Mouse (Mus musculus): ENCODE results near the gene Tmem176b. TPM values are rescaled to one million over a fixed set of nuclear protein-coding genes. Genes with fewer than 3 reads are reported as not detected.
"Not testable (repeated sequence)": the region's sequence is repeated elsewhere in the genome, so short reads cannot be mapped to it uniquely, and the experiment has no call there.

Gene Tmem176b
- 92.9 and 93.2 TPM in 2 replicates for polyA plus RNA-seq (2016; fragmentation: Nextera tagmentation; extraction: Ambion mirVana)

DNA sequence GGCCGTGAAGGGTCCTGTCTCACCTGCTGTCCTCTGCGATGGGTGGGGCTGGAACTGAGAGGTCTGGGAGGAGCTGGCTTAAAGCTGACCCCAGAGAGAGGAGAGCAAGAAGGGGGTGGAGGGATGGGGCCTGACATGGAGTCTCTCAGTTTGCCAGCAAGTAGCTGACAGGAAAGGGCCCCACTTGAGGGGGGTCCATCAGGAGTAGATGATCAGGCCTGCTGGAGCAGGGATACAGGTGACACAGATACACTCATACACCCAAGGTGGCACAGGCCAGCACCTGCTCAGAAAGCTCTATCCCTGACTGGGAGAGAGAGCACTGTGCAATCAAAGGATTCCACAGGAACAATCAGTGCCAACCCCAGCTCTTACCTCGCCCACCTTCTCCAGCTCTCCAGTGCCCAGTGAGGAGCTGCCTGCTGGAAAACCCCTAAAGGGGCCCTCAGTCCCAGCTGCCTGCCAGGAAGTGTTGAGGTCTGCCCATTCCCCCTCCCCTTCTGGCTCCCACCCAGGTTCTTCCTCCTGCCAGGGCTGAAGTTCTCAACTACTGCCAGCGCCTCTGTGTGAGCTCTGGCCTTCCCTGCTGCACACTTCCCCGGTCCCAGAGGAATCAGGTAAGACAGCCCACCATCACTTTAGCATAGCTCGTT is at the start of gene Tmem176b:
Gene Tmem176b (minus strand): TSS at position 524 of the 653 bp plus-strand sequence.
- H3K4me1 ChIP-seq: peaks cover 22% of the 10 kb centered on the region; the same call in 1 of the 2 replicates
- H3K4me2 ChIP-seq: peak within 1 kb of the TSS; percentile 53
- ATAC-seq: peak; percentile 78
- H3K27me3 ChIP-seq (replicated peaks): no peaks in the 10 kb centered on the region
- H3K4me3 ChIP-seq: peak within 1 kb of the TSS; percentile 41
- H3K27ac ChIP-seq: peak within 1 kb of the TSS; percentile 59
- peaks cover 30% of the 10 kb centered on the region for H3K36me3 ChIP-seq
- 19% methylated on average over 6 of the region's 6 CpGs for WGBS (ENCODE audit: insufficient replicate concordance)
- H3K9me3 ChIP-seq (replicated peaks): no peaks in the 10 kb centered on the region
- peak within 1 kb of the TSS; percentile 28 for H3K9ac ChIP-seq

- no peaks in the 10 kb centered on the region for H3K9me3 ChIP-seq (replicated peaks)
- no peak overlapping the region for H3K9ac ChIP-seq
- no peak for ATAC-seq
- H3K36me3 ChIP-seq: no peaks in the 10 kb centered on the region
- H3K27me3 ChIP-seq (replicated peaks): no peaks in the 10 kb centered on the region
- no peak overlapping the region for H3K4me2 ChIP-seq
- no peaks in the 10 kb centered on the region for H3K4me1 ChIP-seq
- WGBS (ENCODE audit: insufficient replicate concordance): 76% methylated on average over 5 of the region's 5 CpGs
- H3K4me3 ChIP-seq: no peak overlapping the region
- H3K27ac ChIP-seq: no peak overlapping the region
Observed at GRCm38 (mm10) chr6:48876510-48877135, 35.3 kb upstream of the Tmem176b start.

DNA sequence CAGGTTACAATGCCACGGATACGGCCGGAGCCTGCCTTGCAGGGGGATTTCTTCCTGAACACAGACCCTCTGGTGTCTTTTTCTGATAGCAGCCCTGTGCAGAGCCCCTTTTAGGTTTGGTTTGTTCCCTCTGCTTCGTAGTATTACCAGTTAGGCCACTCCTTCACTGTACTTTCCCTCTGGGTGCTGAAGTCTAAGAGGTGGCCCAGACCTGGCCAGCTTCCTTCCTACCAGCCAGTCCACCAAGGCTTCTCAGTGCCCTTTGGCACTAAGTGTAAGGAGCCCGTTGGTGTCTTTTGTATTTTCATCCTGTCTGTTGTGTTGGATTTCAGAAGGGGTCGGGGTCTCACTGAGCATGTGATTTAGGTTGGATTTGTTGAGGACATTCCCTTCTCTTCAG is 34.2 kb upstream of the Tmem176b start:
- ATAC-seq: no peak
- WGBS (ENCODE audit: insufficient replicate concordance): 71% methylated on average over 6 of the region's 6 CpGs
- H3K36me3 ChIP-seq: no peaks in the 10 kb centered on the region
- no peak overlapping the region for H3K27ac ChIP-seq
- no peak overlapping the region for H3K9ac ChIP-seq
- H3K27me3 ChIP-seq (replicated peaks): no peaks in the 10 kb centered on the region
- H3K9me3 ChIP-seq (replicated peaks): no peaks in the 10 kb centered on the region
- no peaks in the 10 kb centered on the region for H3K4me1 ChIP-seq
- no peak overlapping the region for H3K4me3 ChIP-seq
- H3K4me2 ChIP-seq: no peak overlapping the region

DNA sequence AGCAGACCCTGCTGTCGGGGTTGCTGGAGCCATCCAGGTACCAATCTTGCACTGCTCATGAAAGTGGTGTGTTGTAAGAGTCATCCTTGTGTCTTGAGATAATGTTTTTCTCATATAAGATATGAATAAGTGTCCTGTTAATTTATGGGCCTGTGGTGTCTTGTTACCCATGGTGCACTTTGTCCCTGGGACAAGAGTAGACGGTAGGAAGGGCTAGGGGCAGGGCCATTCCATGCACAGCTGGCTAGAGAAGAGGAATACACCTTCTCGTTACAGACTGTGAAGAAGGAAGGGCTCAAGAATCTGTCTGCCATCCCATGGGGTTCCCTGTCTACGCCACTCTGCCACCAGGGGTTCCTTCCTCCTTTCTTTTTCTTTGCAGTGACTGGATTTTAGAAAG is 33.3 kb upstream of the Tmem176b start:
- no peak overlapping the region for H3K4me2 ChIP-seq
- H3K36me3 ChIP-seq: no peaks in the 10 kb centered on the region
- WGBS (ENCODE audit: insufficient replicate concordance): 63% methylated on average over 4 of the region's 4 CpGs
- no peaks in the 10 kb centered on the region for H3K9me3 ChIP-seq (replicated peaks)
- H3K4me3 ChIP-seq: no peak overlapping the region
- H3K4me1 ChIP-seq: no peaks in the 10 kb centered on the region
- no peak overlapping the region for H3K27ac ChIP-seq
- no peaks in the 10 kb centered on the region for H3K27me3 ChIP-seq (replicated peaks)
- no peak overlapping the region for H3K9ac ChIP-seq
- no peak for ATAC-seq

DNA sequence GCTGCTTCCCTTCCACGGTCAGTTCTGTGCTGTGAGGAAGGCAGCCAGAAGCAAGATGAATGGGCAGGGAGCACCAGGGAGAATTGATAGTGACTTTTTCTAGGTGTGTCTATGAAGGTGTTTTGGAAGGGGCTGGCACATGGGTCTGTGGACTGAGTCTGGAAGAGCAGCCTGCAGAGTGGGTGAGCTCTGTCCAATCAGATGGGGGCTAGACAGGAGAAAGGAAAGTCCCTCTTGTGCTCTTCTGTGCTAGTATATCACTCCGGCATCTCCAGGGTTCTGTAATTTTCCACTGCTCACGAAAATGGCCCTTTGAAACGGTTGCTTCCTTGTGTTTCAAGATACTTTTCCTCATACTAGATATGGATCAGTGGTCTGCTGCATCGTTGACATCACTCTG is 31.3 kb upstream of the Tmem176b start, which contains the start of gene Aoc1:
Gene Aoc1 (plus strand): TSS at position 301 of the 400 bp plus-strand sequence.
- no peaks in the 10 kb centered on the region for H3K36me3 ChIP-seq
- ATAC-seq: no peak
- no peaks in the 10 kb centered on the region for H3K27me3 ChIP-seq (replicated peaks)
- no peak within 1 kb of the TSS for H3K4me2 ChIP-seq
- 62% methylated on average over 5 of the region's 5 CpGs for WGBS (ENCODE audit: insufficient replicate concordance)
- no peaks in the 10 kb centered on the region for H3K4me1 ChIP-seq
- no peak within 1 kb of the TSS for H3K27ac ChIP-seq
- no peaks in the 10 kb centered on the region for H3K9me3 ChIP-seq (replicated peaks)
- H3K9ac ChIP-seq: no peak within 1 kb of the TSS
- no peak within 1 kb of the TSS for H3K4me3 ChIP-seq

- no peaks in the 10 kb centered on the region for H3K27me3 ChIP-seq (replicated peaks)
- no peak overlapping the region for H3K4me3 ChIP-seq
- H3K4me1 ChIP-seq: no peaks in the 10 kb centered on the region
- no peaks in the 10 kb centered on the region for H3K36me3 ChIP-seq
- no peak overlapping the region for H3K4me2 ChIP-seq
- ATAC-seq: no peak
- 51% methylated on average over 2 of the region's 2 CpGs for WGBS (ENCODE audit: insufficient replicate concordance)
- H3K9ac ChIP-seq: no peak overlapping the region
- no peak overlapping the region for H3K27ac ChIP-seq
- no peaks in the 10 kb centered on the region for H3K9me3 ChIP-seq (replicated peaks)
Observed at GRCm38 (mm10) chr6:48869774-48870173, 28.5 kb upstream of the Tmem176b start.

GRCm38 (mm10) chr6:48867158-48867557 is 25.9 kb upstream of the Tmem176b start:
- H3K27ac ChIP-seq: no peak overlapping the region
- 62% methylated on average over 4 of the region's 4 CpGs for WGBS (ENCODE audit: insufficient replicate concordance)
- no peak overlapping the region for H3K4me2 ChIP-seq
- no peak for ATAC-seq
- H3K36me3 ChIP-seq: no peaks in the 10 kb centered on the region
- H3K4me3 ChIP-seq: no peak overlapping the region
- H3K4me1 ChIP-seq: no peaks in the 10 kb centered on the region
- H3K9ac ChIP-seq: no peak overlapping the region
- H3K9me3 ChIP-seq (replicated peaks): no peaks in the 10 kb centered on the region
- no peaks in the 10 kb centered on the region for H3K27me3 ChIP-seq (replicated peaks)

DNA sequence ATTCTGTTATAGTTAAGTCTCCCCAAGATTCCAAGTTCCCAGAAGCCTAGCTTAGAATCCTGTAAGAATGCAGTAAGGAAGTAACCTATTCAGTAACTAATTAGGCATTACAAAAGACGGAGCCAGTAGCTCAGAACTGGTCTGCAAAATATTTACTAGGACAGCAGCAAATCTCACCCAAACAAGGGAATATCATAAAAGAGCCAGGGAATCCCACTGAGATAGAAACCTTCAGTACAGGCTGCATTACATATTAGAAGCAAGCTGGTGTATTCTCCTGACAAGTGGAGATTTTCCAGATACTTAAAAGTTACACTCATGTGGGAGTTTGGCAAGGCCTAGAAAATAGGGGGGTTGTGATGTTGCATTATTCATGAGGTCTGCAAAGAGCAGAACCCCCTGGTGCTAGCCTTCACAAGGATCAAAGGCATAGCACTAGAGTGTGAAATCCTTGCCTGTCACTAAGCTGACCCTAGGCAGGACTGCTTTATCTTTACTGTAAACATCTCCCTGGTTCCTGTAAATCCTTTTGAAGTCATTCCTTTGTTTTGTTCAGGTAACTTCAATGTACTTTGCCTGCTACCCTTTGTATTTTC is 25.2 kb upstream of the Tmem176b start:
- not testable (repeated sequence) for H3K9ac ChIP-seq; H3K36me3 ChIP-seq; H3K9me3 ChIP-seq (replicated peaks); H3K4me3 ChIP-seq; H3K4me1 ChIP-seq; H3K27ac ChIP-seq; ATAC-seq; H3K4me2 ChIP-seq; H3K27me3 ChIP-seq (replicated peaks)
- 67% methylated on average over 1 of the region's 1 CpGs for WGBS (ENCODE audit: insufficient replicate concordance)

DNA sequence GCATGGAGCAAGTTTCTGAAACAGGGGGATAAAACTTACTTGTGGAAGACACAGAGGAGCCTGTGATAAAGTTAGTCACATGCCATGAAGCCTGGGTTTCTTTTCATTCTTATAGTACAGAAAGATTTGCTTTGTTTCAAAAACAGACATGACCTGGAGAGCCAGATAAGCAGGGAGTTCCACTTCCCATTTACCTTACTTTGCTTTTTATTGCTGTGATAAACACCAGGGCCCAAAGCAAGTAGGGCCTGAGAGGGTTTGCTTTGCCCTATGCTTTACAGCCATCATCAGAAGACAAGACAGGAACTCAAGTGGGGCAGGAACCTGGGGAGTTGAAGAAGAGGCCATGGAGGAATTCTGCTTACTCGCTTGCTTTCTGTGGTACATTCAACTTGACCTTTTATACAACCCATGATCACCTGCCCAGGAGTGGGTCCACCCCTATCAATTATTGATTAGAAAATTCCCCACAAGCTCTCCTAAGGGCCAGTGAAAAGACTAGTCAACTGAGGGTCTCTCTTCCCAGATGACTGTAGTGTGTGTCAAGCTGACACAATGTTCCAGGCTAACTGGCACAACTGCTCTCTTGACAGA is 24.0 kb upstream of the Tmem176b start:
- Histone ChIP-seq H3K36me3 (no peaks in the 10 kb centered on the region), H3K9ac (no peak overlapping the region), H3K9me3 (replicated peaks) (no peaks in the 10 kb centered on the region), H3K4me3 (no peak overlapping the region), H3K4me1 (no peaks in the 10 kb centered on the region), H3K27me3 (replicated peaks) (no peaks in the 10 kb centered on the region), H3K4me2 (no peak overlapping the region), H3K27ac (no peak overlapping the region)
- ATAC-seq: no peak
- 63% methylated on average over 1 of the region's 1 CpGs for WGBS (ENCODE audit: insufficient replicate concordance)

DNA sequence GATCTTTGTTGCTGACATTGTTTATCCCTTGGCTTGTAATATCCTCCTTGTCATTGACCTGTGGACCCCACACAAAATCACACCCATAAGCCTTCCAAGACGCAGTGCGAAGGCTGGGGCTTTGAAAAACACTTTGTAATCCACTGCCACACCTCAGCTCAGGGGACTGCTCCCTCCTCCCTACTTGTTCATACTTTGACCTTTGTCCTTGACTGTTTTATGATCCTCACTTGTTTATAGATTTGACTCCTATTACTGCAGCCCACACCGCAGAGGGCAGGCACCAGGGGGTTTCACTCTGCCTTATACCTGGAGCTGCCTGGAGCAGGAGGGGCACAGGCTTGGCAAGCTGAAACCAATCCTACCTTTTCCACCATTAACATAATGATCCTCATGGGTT is 23.4 kb upstream of the Tmem176b start:
- ATAC-seq: no peak
- H3K4me1 ChIP-seq: no peaks in the 10 kb centered on the region
- no peak overlapping the region for H3K4me3 ChIP-seq
- no peaks in the 10 kb centered on the region for H3K9me3 ChIP-seq (replicated peaks)
- 71% methylated on average over 3 of the region's 3 CpGs for WGBS (ENCODE audit: insufficient replicate concordance)
- H3K36me3 ChIP-seq: no peaks in the 10 kb centered on the region
- no peaks in the 10 kb centered on the region for H3K27me3 ChIP-seq (replicated peaks)
- H3K27ac ChIP-seq: no peak overlapping the region
- no peak overlapping the region for H3K9ac ChIP-seq
- no peak overlapping the region for H3K4me2 ChIP-seq

DNA sequence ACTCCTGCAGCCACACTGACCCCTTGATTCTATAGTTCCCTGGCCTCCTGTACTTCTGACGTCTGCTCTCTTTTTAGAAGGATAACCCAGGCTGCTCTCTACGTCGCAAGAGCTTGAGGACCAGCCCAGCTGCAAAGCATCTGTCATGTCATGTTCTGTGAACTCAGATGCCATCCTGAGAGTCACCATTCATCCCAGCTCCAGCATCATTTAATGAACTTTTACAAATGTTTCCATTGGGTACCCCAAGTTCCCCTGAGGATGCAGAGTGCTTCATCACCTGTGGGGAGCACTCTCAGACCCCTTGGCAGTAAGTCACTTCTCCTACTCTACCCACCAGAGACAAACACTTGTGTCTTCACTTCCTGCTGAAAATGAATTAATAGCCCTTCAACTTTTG is 22.9 kb upstream of the Tmem176b start:
- no peak overlapping the region for H3K4me3 ChIP-seq
- WGBS (ENCODE audit: insufficient replicate concordance): 57% methylated on average over 3 of the region's 3 CpGs
- H3K9ac ChIP-seq: no peak overlapping the region
- no peak overlapping the region for H3K4me2 ChIP-seq
- H3K27me3 ChIP-seq (replicated peaks): no peaks in the 10 kb centered on the region
- H3K36me3 ChIP-seq: no peaks in the 10 kb centered on the region
- no peaks in the 10 kb centered on the region for H3K4me1 ChIP-seq
- no peak for ATAC-seq
- no peaks in the 10 kb centered on the region for H3K9me3 ChIP-seq (replicated peaks)
- no peak overlapping the region for H3K27ac ChIP-seq

DNA sequence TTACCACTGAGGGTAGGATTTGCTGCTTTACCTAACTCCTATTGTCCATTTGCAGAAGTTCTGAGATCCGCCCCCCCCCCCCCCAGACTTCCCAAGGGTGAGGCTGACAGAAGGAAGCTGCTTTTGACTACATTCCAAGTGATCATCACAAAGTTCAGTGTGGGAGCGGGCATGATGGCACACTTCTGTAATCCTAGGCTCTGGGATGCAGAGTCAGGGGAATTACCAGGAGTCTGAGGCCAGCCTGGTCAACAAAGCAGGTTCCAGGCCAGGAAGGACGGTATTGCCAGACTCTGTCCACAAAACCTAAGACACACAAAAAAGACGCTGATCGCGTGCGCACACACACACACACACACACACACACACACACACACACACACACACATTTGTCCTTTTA is 22.2 kb upstream of the Tmem176b start:
- H3K4me1 ChIP-seq: no peaks in the 10 kb centered on the region
- H3K9me3 ChIP-seq (replicated peaks): no peaks in the 10 kb centered on the region
- H3K27me3 ChIP-seq (replicated peaks): no peaks in the 10 kb centered on the region
- no peak overlapping the region for H3K4me3 ChIP-seq
- no peak overlapping the region for H3K27ac ChIP-seq
- ATAC-seq: no peak
- whole genome bisulfite sequencing (ENCODE audit: insufficient replicate concordance): 75% methylated on average over 7 of the region's 7 CpGs
- H3K4me2 ChIP-seq: no peak overlapping the region
- no peak overlapping the region for H3K9ac ChIP-seq
- no peaks in the 10 kb centered on the region for H3K36me3 ChIP-seq

Data from liver, embryonic 12.5 days (tissue).